Mouse (Mus musculus): ENCODE results near the gene Elmo1. TPM values are rescaled to one million over a fixed set of nuclear protein-coding genes. Genes with fewer than 3 reads are reported as not detected.

The Elmo1 gene
- polyA plus RNA-seq, 1 experiment from 2014 or later, result 24.3 TPM

DNA sequence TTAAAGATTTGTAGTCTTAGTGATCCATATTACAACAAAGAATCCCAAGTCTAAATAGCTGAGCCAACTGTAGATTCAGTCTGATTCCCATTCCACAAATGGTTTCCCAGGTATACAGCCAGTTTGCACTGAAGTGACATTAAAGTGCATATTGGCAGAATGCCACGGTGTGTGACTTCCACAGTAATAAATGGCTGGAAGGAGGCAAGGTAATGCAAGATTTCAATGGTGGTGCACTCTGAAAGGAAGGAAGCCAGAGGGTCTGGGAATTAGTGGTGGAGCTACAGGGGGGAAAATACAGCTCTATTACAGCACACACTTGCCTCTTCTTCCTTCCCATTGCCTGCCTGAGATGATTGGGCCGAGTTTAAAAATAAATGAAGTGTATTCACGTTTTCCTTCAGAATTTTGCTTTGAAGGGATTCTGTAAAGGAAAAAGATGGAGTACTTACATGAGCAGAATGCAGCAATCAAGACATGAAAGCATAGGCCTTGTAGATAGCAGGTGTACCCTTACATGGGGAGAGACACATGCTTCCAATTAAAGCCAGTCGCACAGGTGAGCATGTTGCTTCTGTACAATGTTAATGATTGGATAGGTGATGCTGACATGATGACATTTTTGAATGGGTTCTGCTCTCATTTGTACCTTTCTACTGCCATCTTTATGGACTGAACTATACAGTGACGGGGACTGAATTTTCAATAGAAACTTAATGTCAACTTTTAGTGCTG, 400.6 kb downstream of the Elmo1 start:
- no peaks in the 10 kb centered on the region for H3K9me3 ChIP-seq (replicated peaks)
- H3K4me3 ChIP-seq, result no peak overlapping the region
- H3K4me2 ChIP-seq, result no peak overlapping the region
- no peak overlapping the region for H3K27ac ChIP-seq
- WGBS, result 85% methylated on average over 5 of the region's 5 CpGs
- no peak overlapping the region for H3K9ac ChIP-seq
- ATAC-seq, result no peak
- no peaks in the 10 kb centered on the region for H3K36me3 ChIP-seq (ENCODE audit: poor library complexity, severe bottlenecking)
- no peaks in the 10 kb centered on the region for H3K27me3 ChIP-seq
- H3K4me1 ChIP-seq, result no peaks in the 10 kb centered on the region

DNA sequence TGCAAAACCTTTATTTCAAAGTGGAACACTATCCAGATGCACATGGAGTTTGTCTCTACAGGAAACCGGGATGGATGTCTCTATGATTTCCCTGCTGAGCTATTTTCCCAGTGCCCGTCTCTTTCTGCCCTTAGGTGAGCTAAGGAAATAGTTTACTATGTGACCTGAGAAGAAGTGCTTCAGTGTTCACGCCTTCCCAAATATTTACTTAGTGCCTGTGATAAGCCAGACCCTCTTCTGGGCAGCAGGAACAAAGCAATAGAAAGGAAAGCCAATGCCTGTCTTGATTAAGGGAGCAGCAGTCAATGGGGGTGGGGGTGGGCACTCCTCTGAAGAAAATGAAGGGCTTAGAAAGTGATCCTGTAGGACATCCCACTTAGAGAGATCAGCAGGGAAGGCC, 401.3 kb downstream of the Elmo1 start:
- H3K27me3 ChIP-seq, result no peaks in the 10 kb centered on the region
- no peak overlapping the region for H3K9ac ChIP-seq
- no peak for ATAC-seq
- no peak overlapping the region for H3K27ac ChIP-seq
- no peaks in the 10 kb centered on the region for H3K36me3 ChIP-seq (ENCODE audit: poor library complexity, severe bottlenecking)
- H3K9me3 ChIP-seq (replicated peaks), result no peaks in the 10 kb centered on the region
- H3K4me1 ChIP-seq, result no peaks in the 10 kb centered on the region
- H3K4me3 ChIP-seq, result no peak overlapping the region
- no peak overlapping the region for H3K4me2 ChIP-seq
- 80% methylated on average over 3 of the region's 3 CpGs for WGBS

DNA sequence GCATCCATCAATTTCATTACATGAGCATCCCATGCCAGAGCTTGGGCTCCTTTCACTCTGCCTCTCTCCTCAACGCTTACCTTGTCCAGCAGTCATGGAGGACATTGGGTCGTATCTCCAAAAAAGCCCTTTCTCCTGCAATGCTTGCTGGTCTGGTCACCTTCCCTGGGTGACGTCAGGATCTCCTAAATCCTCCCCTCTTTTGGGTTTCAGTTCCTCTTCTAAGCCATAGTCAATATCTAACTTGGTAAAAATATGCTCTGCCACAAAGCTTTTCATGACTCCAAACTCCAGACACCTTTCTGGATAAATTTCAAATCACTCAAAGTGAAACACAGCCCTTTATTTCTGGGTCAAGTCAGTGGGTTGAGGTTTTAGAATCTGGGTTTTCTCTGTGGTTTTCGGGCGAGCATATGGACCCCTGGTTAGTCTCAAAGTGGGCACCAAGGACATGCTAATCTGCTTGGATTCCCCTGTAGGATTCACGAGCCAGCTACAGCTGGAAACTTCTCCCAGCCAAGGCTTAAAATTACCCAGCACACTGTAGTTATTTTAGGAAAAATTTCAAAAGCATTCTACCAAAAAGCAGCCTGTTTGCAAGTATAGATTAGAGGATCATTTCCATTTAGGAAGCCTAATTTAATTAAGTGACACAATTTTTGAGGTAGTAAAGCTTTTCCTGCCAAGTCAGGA, 403.8 kb downstream of the Elmo1 start:
- H3K27ac ChIP-seq, result no peak overlapping the region
- no peaks in the 10 kb centered on the region for H3K36me3 ChIP-seq (ENCODE audit: poor library complexity, severe bottlenecking)

DNA sequence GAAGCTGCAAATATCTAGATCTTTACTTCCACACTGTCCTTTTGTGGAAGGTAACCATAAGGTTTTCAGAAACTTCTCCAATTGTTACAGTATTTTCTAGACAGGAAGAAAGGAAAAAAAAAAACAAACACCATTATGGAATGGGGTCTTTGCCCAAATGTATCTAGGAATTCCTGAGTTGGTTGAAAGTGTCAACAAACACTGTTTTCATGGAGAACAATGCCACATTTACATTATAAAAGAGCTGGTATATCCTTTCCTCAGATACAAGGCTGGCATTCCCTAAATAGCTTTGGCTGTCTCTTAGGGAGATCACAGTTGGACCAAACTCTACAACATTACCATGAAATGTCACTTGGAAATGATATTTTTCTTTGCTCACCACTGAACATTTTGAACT, 411.5 kb downstream of the Elmo1 start:
- no peaks in the 10 kb centered on the region for H3K9me3 ChIP-seq (replicated peaks)
- no peak overlapping the region for H3K9ac ChIP-seq
- ATAC-seq, result no peak
- H3K27me3 ChIP-seq, result no peaks in the 10 kb centered on the region
- no peak overlapping the region for H3K27ac ChIP-seq
- H3K36me3 ChIP-seq (ENCODE audit: poor library complexity, severe bottlenecking), result no peaks in the 10 kb centered on the region
- H3K4me1 ChIP-seq, result peaks cover 4% of the 10 kb centered on the region; the same call in 1 of the 2 replicates
- no peak overlapping the region for H3K4me2 ChIP-seq
- no peak overlapping the region for H3K4me3 ChIP-seq

More for the DNA sequence above, 403.8 kb downstream of the Elmo1 start:
- Histone ChIP-seq H3K4me1 (no peaks in the 10 kb centered on the region), H3K9me3 (replicated peaks) (no peaks in the 10 kb centered on the region), H3K4me3 (no peak overlapping the region), H3K4me2 (no peak overlapping the region), H3K27me3 (no peaks in the 10 kb centered on the region), H3K9ac (no peak overlapping the region)
- WGBS, result 88% methylated on average over 6 of the region's 6 CpGs
- ATAC-seq, result no peak

DNA sequence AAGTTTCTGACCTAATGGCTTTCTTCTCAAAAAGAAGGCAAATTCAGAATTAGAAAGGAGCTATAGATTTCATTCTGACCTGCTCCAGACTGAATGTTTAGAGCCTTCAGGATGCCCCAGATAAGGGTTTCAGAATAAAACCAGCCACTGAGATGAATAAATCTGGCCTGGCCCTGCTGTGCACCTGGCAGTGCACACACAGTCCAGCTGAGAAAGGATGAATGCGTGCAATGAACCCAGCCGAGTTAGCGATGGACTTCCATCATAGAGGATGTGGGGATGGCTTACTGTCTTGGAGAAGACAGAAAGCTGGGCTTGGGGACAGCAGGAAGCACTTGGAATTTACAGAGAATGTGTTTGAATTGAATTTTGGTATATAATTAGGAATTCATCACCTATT, 413.0 kb downstream of the Elmo1 start:
- 59% methylated on average over 3 of the region's 3 CpGs for WGBS
- peaks cover 13% of the 10 kb centered on the region for H3K4me1 ChIP-seq
- ATAC-seq, result no peak

DNA sequence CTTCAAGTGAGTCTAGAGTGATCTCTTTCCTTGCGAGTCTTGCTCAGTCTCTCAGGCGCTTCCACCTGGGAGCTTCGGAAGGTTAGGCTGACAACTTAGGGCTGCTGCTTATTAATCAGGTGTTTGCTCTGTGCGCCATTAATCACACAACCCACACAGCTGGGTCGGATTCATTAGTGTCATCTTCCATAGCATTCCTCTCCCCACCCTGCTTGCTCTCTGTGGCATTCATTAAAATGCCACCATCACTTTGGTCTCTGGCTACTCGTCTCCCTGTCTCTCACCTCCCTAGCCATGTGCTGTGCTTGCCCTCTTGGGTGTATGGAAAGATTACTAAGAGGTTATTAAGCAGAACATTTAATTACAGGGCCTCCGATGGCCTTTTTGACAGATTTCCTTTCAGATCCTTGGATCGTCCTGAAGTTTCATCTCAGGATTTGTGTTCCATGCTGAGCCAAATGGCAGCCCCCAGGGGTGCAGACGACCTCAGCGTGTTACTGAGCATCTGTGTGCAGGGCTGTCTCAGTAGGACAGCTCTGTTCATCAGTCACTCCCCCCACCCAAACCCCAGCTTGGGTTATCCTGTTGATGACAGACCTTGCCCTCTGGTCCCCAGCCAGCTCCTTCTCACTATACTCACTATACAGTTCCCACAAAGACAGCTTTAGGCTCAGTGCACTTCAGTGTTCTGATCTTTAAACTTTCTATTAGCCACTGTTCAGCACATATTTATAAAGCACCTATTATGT, 417.2 kb downstream of the Elmo1 start:
- H3K27me3 ChIP-seq, result no peaks in the 10 kb centered on the region
- H3K4me2 ChIP-seq, result no peak overlapping the region
- H3K4me1 ChIP-seq, result peaks cover 18% of the 10 kb centered on the region
- H3K27ac ChIP-seq, result no peak overlapping the region
- H3K4me3 ChIP-seq, result no peak overlapping the region
- no peak overlapping the region for H3K9ac ChIP-seq
- no peaks in the 10 kb centered on the region for H3K9me3 ChIP-seq (replicated peaks)
- ATAC-seq, result peak; percentile 53
- H3K36me3 ChIP-seq (ENCODE audit: poor library complexity, severe bottlenecking), result no peaks in the 10 kb centered on the region
- 54% methylated on average over 10 of the region's 10 CpGs for WGBS

More for the DNA sequence above, 413.0 kb downstream of the Elmo1 start:
- no peak overlapping the region for H3K9ac ChIP-seq
- H3K4me2 ChIP-seq, result no peak overlapping the region
- H3K27me3 ChIP-seq, result no peaks in the 10 kb centered on the region
- H3K9me3 ChIP-seq (replicated peaks), result no peaks in the 10 kb centered on the region
- H3K27ac ChIP-seq, result no peak overlapping the region
- H3K4me3 ChIP-seq, result no peak overlapping the region
- no peaks in the 10 kb centered on the region for H3K36me3 ChIP-seq (ENCODE audit: poor library complexity, severe bottlenecking)

DNA sequence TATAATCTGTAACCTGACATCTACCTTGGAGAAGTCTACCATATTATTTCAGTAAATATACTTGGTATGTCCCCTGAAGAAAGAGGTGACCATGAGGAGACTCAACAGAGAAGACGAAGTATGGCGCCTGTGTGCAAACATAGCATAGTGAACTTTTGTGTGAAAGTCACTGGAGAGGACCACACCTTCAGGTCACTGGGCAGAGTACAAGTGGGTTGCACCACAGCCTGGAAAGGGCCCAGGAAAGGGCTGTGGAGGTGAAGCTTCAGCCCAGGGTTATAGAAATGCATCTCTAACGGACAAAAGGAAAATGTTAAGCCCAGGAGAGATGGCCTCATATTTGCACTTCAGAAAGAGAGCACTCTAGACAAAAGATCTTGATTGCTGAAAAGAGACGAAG, 420.6 kb downstream of the Elmo1 start:
- no peak for ATAC-seq
- whole genome bisulfite sequencing, result 93% methylated on average over 4 of the region's 4 CpGs
- Histone ChIP-seq H3K4me3 (no peak overlapping the region), H3K36me3 (ENCODE audit: poor library complexity, severe bottlenecking) (no peaks in the 10 kb centered on the region), H3K4me1 (peaks cover 21% of the 10 kb centered on the region), H3K9ac (no peak overlapping the region), H3K9me3 (replicated peaks) (no peaks in the 10 kb centered on the region), H3K4me2 (no peak overlapping the region), H3K27ac (no peak overlapping the region), H3K27me3 (no peaks in the 10 kb centered on the region)

DNA sequence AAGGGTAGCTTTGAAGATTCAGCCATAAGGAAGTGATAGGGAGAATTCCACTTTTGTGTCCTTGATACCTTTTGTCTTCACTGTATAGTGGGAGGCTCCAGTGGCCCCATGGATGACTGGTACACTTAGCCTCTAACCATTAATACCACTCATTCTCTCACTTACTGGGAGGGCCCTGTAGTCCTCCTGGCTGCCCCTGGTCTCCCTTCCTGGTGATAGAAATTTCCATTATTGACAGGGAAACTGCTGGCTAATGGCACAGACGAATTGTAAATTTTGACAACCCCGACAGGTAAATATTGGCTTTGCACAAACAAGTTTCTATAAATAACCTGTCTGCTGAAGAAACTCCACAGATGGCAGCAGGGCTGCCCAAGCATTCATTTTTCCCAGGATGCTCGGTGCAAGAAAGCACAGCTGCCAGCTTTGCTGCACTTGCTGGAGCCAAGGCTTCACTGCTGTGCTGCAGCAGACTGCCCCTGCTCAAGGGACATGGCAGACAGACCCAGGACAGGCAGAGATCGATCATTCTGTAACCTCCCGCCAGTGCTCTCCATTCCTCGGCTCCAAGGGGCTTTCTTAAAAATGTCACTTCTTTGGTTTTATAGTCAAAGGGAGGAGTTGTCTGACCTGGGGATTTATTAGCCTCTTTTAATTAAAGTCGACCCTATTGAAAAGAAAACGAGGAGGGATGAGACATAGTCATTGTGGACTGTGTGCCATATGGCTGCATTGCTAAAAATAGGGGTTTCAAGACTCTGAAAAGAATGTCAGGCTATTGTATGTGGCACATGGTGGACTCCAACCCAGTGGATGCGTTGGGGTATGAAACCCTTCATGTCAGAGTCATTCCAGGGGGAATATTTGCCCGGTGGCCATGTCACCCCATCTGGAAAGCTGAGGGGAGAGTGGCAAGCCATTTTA, 422.2 kb downstream of the Elmo1 start:
- no peaks in the 10 kb centered on the region for H3K36me3 ChIP-seq (ENCODE audit: poor library complexity, severe bottlenecking)
- peak; percentile 68; the same call in 1 of the 2 replicates for ATAC-seq
- no peak overlapping the region for H3K4me3 ChIP-seq
- no peaks in the 10 kb centered on the region for H3K9me3 ChIP-seq (replicated peaks)
- peaks cover 13% of the 10 kb centered on the region for H3K4me1 ChIP-seq
- no peak overlapping the region for H3K9ac ChIP-seq
- H3K27ac ChIP-seq, result no peak overlapping the region
- WGBS, result 47% methylated on average over 10 of the region's 10 CpGs
- no peaks in the 10 kb centered on the region for H3K27me3 ChIP-seq
- H3K4me2 ChIP-seq, result no peak overlapping the region

DNA sequence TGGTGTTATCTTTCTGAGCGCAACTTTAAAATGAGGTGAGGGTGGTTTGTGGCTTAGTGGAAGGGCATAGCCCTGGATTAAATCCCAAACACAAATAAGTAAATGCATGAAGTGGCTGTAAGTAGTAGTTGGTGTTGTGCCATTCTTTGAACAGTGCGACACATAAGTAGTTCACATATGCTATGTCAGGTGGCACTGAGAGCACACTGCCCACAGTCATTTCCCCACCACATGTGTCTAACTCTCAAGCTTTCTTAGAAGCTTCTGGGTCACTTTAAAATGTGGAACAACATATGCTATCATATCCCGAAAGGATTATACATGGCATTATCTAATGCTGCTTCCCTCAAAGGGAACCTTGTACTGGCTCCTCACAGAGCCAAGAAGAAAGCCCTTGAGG, 424.3 kb downstream of the Elmo1 start:
- no peaks in the 10 kb centered on the region for H3K27me3 ChIP-seq
- H3K4me2 ChIP-seq, result no peak overlapping the region
- H3K27ac ChIP-seq, result no peak overlapping the region
- ATAC-seq, result no peak
- H3K9me3 ChIP-seq (replicated peaks), result no peaks in the 10 kb centered on the region
- H3K4me1 ChIP-seq, result peaks cover 11% of the 10 kb centered on the region
- 95% methylated on average over 3 of the region's 3 CpGs for WGBS
- no peak overlapping the region for H3K9ac ChIP-seq
- H3K36me3 ChIP-seq (ENCODE audit: poor library complexity, severe bottlenecking), result no peaks in the 10 kb centered on the region
- H3K4me3 ChIP-seq, result no peak overlapping the region

DNA sequence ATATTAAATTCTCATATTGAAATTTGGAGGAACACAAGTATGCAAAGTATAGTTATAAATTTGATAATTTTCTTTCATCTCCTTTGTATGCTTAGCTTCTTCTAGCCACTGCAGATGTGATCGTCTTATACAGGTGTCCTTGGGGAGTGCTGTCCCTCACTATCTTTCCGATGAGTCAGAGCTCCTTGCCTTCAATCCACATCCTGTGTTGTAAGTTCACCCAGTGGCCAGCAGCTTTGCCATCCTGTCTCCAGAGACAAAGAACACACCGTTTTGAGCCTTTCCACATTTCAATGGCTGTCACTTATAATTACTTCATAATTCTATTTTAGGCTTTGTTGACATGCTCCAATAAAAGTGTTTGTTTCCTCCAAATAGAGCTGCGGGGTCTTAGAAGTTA, 425.7 kb downstream of the Elmo1 start:
- H3K9ac ChIP-seq, result no peak overlapping the region
- 84% methylated on average over 4 of the region's 4 CpGs for WGBS
- H3K4me3 ChIP-seq, result no peak overlapping the region
- no peak overlapping the region for H3K4me2 ChIP-seq
- ATAC-seq, result no peak
- H3K9me3 ChIP-seq (replicated peaks), result no peaks in the 10 kb centered on the region
- peaks cover 11% of the 10 kb centered on the region for H3K4me1 ChIP-seq
- no peaks in the 10 kb centered on the region for H3K27me3 ChIP-seq
- no peak overlapping the region for H3K27ac ChIP-seq
- no peaks in the 10 kb centered on the region for H3K36me3 ChIP-seq (ENCODE audit: poor library complexity, severe bottlenecking)

DNA sequence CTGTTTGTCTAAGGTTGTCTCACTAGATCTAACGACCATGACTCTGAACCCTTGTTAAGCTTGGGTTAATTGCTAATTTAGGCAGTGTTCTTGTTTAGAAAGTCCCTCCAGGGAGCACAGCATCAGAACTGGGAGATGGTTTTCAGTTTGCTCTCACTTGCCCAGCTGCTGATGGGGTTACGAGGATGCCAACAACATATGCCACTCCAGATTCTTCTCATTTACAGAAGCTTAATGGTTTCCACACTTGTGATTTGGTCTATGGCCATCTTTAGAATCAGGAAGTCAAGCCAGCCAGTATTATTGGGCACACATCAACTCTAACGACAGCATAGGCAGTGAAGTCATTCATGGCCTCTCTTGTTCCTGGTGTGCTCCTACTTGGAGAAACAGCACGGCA, 427.3 kb downstream of the Elmo1 start:
- Histone ChIP-seq H3K27ac (no peak overlapping the region), H3K4me1 (peaks cover 4% of the 10 kb centered on the region), H3K27me3 (no peaks in the 10 kb centered on the region), H3K9ac (no peak overlapping the region), H3K36me3 (ENCODE audit: poor library complexity, severe bottlenecking) (no peaks in the 10 kb centered on the region), H3K9me3 (replicated peaks) (no peaks in the 10 kb centered on the region), H3K4me3 (no peak overlapping the region), H3K4me2 (no peak overlapping the region)
- ATAC-seq, result peak; percentile 42; the same call in 1 of the 2 replicates
- 66% methylated on average over 4 of the region's 4 CpGs for WGBS

Measured in forebrain, embryonic 13.5 days (tissue).